Mouse (Mus musculus): Measurements from ENCODE around the gene Gng7. TPM values are rescaled to one million over a fixed set of nuclear protein-coding genes. Genes with fewer than 3 reads are reported as not detected.

The Gng7 gene
- polyA plus RNA-seq, 1 experiment from 2014 or later = 4.7 TPM

DNA sequence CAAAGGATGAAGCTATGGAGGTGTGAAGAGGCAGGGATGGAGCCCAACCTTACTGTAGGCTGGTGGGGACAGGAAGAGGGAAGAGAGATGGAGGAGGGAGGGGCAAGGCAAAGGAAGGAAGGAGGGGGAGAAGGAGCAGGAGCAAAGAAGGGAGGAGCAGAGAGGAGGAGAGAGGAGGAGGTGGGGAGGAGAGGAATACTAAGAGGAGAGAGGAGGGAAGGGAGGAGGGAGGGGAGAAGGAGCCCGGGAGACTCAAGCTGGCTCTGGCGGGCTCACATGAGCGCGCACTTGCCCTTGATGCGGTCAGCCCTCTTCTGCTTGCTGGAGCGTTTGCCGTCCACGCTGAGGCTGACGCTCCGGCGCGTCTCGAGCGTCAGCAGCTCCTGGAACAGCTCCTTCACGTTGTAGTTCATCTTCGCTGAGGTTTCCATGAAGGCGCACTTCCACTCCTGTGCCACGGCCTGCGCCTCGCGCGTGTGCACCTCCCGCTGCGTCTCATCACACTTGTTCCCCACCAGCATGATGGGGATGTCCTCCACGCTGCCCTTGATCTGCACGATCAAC lies 6.9 kb upstream of the Gng7 start:
- WGBS = 15% methylated on average over 23 of the region's 26 CpGs
- H3K27ac ChIP-seq (ENCODE audit: low read depth) = no peak overlapping the region
- H3K4me3 ChIP-seq (ENCODE audit: low read depth, low read length) = peak overlapping the region; percentile 6; the same call in 1 of the 2 replicates
- DNase-seq (ENCODE audit: low spot score) = no peak
- no peak overlapping the region for H3K9ac ChIP-seq (ENCODE audit: low read length)
- 0 out of 2 replicates have a peak, but pooled peaks cover 2% of the 10 kb centered on the region for H3K4me1 ChIP-seq (replicated peaks; ENCODE audit: control insufficient read depth, insufficient read depth, low read length)
- H3K9me3 ChIP-seq (ENCODE audit: control insufficient read depth, low read length) = no peaks in the 10 kb centered on the region
- H3K36me3 ChIP-seq (ENCODE audit: control insufficient read depth, insufficient read depth, low read length) = no peaks in the 10 kb centered on the region
- peaks cover 47% of the 10 kb centered on the region for H3K27me3 ChIP-seq (replicated peaks; ENCODE audit: control insufficient read depth, insufficient read depth, low read length)
- no peak for ATAC-seq (replicated peaks; ENCODE audit: low FRiP score, low TSS enrichment, low read depth)
- no peak overlapping the region for H3K4me2 ChIP-seq (ENCODE audit: low read length)

DNA sequence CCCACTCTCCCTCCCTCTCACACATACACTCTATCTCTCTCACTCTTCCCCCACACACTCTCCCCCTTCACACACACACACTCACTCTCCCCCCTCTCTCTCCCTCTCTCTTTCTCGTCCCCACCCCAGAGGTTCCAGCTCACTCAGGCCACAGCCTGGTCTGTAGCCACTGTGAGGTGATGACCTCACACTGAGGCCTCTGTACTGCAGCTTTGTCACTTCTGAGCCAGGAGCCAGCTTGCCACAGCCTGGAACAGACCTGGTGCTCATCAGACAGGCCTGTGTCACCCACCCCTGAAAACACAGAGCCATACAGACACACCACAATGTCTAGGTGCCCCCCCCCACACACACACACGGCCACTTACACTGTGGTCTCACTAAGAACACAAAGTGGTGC lies 5.5 kb upstream of the Gng7 start:
- H3K27me3 ChIP-seq (replicated peaks; ENCODE audit: control insufficient read depth, insufficient read depth, low read length) = peaks cover 33% of the 10 kb centered on the region
- no peak overlapping the region for H3K27ac ChIP-seq (ENCODE audit: low read depth)
- WGBS = 53% methylated on average over 2 of the region's 2 CpGs
- no peak for ATAC-seq (replicated peaks; ENCODE audit: low FRiP score, low TSS enrichment, low read depth)
- H3K4me3 ChIP-seq (ENCODE audit: low read depth, low read length) = no peak overlapping the region
- H3K9ac ChIP-seq (ENCODE audit: low read length) = no peak overlapping the region
- no peak overlapping the region for H3K4me2 ChIP-seq (ENCODE audit: low read length)
- no peaks in the 10 kb centered on the region for H3K9me3 ChIP-seq (ENCODE audit: control insufficient read depth, low read length)
- H3K4me1 ChIP-seq (replicated peaks; ENCODE audit: control insufficient read depth, insufficient read depth, low read length) = 0 out of 2 replicates have a peak, but pooled peaks cover 4% of the 10 kb centered on the region
- no peak for DNase-seq (ENCODE audit: low spot score)
- H3K36me3 ChIP-seq (ENCODE audit: control insufficient read depth, insufficient read depth, low read length) = no peaks in the 10 kb centered on the region

DNA sequence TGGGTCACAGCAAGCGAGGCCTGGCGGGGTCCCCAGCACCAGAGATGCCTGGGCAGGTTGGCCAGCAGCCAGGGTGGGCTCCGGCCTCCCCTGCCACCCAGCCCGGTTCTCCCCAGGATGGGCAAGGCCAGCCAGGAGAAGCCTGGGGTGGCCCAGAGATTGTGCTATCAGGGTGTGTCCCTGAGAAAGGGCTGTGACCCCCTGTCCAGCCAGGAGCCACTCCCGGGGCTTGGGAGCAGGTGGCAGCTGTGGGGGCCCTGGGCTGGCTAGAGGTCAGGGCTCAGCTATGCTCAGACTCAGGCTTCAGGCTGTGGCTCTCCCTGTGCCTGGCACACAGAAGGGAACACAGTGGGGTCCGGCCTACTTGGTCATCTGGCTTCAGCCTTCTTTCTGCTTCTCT lies 4.9 kb upstream of the Gng7 start:
- ATAC-seq (replicated peaks; ENCODE audit: low FRiP score, low TSS enrichment, low read depth) (no peak), DNase-seq (ENCODE audit: low spot score) (no peak)
- no peak overlapping the region for H3K4me3 ChIP-seq (ENCODE audit: low read depth, low read length)

DNA sequence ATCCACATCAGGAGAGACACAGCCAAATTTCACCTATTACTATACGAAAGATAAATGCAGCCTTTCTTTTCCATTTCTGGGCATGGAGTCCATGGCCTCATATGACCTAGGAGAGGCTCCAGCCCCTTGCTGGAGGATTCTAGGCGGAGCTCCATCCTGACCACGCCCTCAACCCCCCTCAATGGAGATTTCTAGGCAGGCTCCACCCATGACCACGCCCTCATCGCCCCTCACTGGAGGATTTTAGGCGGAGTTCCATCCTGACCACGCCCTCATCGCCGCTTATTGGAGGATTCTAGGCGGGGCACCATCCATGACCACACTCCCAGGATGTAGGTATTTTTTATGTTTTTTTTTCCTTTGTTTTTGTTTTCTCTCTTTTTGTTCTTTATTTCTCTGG lies 3.6 kb upstream of the Gng7 start:
- Histone ChIP-seq H3K27ac (ENCODE audit: low read depth) (no peak overlapping the region), H3K4me3 (ENCODE audit: low read depth, low read length) (no peak overlapping the region), H3K9ac (ENCODE audit: low read length) (no peak overlapping the region), H3K4me2 (ENCODE audit: low read length) (no peak overlapping the region), H3K27me3 (replicated peaks; ENCODE audit: control insufficient read depth, insufficient read depth, low read length) (peaks cover 15% of the 10 kb centered on the region), H3K4me1 (replicated peaks; ENCODE audit: control insufficient read depth, insufficient read depth, low read length) (peaks cover 8% of the 10 kb centered on the region; the same call in 1 of the 2 replicates), H3K36me3 (ENCODE audit: control insufficient read depth, insufficient read depth, low read length) (no peaks in the 10 kb centered on the region), H3K9me3 (ENCODE audit: control insufficient read depth, low read length) (no peaks in the 10 kb centered on the region)
- no peak for DNase-seq (ENCODE audit: low spot score)
- WGBS = 34% methylated on average over 10 of the region's 10 CpGs
- no peak for ATAC-seq (replicated peaks; ENCODE audit: low FRiP score, low TSS enrichment, low read depth)

More for the DNA sequence above, 4.9 kb upstream of the Gng7 start:
- no peaks in the 10 kb centered on the region for H3K36me3 ChIP-seq (ENCODE audit: control insufficient read depth, insufficient read depth, low read length)
- H3K27me3 ChIP-seq (replicated peaks; ENCODE audit: control insufficient read depth, insufficient read depth, low read length) = peaks cover 28% of the 10 kb centered on the region
- H3K4me2 ChIP-seq (ENCODE audit: low read length) = no peak overlapping the region
- H3K9ac ChIP-seq (ENCODE audit: low read length) = no peak overlapping the region
- 0 out of 2 replicates have a peak, but pooled peaks cover 3% of the 10 kb centered on the region for H3K4me1 ChIP-seq (replicated peaks; ENCODE audit: control insufficient read depth, insufficient read depth, low read length)
- H3K27ac ChIP-seq (ENCODE audit: low read depth) = no peak overlapping the region
- WGBS = 68% methylated on average over 6 of the region's 6 CpGs
- H3K9me3 ChIP-seq (ENCODE audit: control insufficient read depth, low read length) = no peaks in the 10 kb centered on the region

DNA sequence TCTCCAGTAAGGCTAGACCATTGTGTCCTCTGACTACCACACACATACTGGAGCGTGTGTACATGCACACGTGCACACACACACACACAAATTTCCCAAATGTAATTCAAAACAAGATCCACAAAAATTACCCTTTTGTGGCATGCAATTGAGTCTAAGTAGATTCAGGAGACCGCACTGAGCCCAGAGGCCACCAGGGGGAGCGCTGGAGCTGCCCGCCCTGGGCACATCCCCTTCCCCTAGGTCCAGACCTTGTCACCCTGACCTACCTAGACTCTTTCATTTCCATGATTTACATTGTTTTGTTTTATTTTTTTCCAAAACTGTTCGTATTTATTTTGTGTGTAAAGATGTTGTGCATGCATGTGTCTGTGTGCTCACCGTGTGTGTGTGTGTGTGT lies 1.9 kb upstream of the Gng7 start:
- ATAC-seq (replicated peaks; ENCODE audit: low FRiP score, low TSS enrichment, low read depth) (no peak), DNase-seq (ENCODE audit: low spot score) (peak; percentile 77)
- peaks cover 4% of the 10 kb centered on the region; the same call in 1 of the 2 replicates for H3K27me3 ChIP-seq (replicated peaks; ENCODE audit: control insufficient read depth, insufficient read depth, low read length)
- no peak overlapping the region for H3K4me2 ChIP-seq (ENCODE audit: low read length)
- 6% methylated on average over 7 of the region's 7 CpGs for WGBS
- H3K4me1 ChIP-seq (replicated peaks; ENCODE audit: control insufficient read depth, insufficient read depth, low read length) = peaks cover 8% of the 10 kb centered on the region; the same call in 1 of the 2 replicates
- no peak overlapping the region for H3K27ac ChIP-seq (ENCODE audit: low read depth)
- no peak overlapping the region for H3K4me3 ChIP-seq (ENCODE audit: low read depth, low read length)
- H3K36me3 ChIP-seq (ENCODE audit: control insufficient read depth, insufficient read depth, low read length) = no peaks in the 10 kb centered on the region
- no peaks in the 10 kb centered on the region for H3K9me3 ChIP-seq (ENCODE audit: control insufficient read depth, low read length)
- no peak overlapping the region for H3K9ac ChIP-seq (ENCODE audit: low read length)

DNA sequence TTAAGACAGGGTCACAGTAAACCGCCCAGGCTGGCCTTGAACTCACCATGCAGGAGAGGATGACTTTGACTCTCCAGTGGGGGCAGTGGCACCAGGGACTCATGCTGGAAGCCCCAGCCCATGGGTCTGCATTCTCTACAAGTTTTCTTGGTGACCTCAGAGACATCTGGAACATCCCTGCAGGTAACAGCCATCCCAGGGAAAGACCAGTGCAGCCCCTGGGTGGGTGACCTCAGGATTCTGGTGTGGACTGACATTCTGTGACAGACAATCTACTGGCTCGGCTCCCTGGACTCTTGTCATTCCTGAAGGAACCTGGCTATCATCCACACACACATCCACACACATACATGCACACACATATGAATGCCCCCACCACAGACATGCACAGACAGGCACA lies 921 bp upstream of the Gng7 start:
- Histone ChIP-seq H3K4me3 (ENCODE audit: low read depth, low read length) (no peak overlapping the region), H3K27ac (ENCODE audit: low read depth) (no peak overlapping the region), H3K4me2 (ENCODE audit: low read length) (no peak overlapping the region), H3K9me3 (ENCODE audit: control insufficient read depth, low read length) (no peaks in the 10 kb centered on the region), H3K36me3 (ENCODE audit: control insufficient read depth, insufficient read depth, low read length) (no peaks in the 10 kb centered on the region), H3K9ac (ENCODE audit: low read length) (no peak overlapping the region), H3K4me1 (replicated peaks; ENCODE audit: control insufficient read depth, insufficient read depth, low read length) (peaks cover 8% of the 10 kb centered on the region; the same call in 1 of the 2 replicates), H3K27me3 (replicated peaks; ENCODE audit: control insufficient read depth, insufficient read depth, low read length) (no peaks in the 10 kb centered on the region)
- DNase-seq (ENCODE audit: low spot score) (no peak), ATAC-seq (replicated peaks; ENCODE audit: low FRiP score, low TSS enrichment, low read depth) (no peak)
- 86% methylated on average over 2 of the region's 2 CpGs for WGBS

DNA sequence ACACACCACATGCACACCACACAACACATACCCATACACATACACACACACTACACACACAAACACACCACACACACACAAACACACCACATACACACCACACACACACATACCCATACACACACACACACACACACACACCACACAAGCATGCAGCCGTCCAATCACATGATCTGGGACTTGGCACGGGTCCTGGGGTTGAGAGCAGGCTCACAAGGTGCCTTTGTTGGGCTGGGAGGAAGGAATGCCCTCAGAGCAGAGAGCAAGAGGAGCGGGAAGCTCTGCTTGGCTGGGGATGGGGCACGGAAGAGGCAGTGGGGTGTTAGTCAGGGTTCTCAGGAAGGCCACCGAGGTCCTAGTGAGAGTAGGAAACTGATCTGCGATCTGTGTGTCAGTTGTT lies 3.9 kb downstream of the Gng7 start:
- H3K27ac ChIP-seq (ENCODE audit: low read depth) = no peak overlapping the region
- 69% methylated on average over 6 of the region's 6 CpGs for WGBS

DNA sequence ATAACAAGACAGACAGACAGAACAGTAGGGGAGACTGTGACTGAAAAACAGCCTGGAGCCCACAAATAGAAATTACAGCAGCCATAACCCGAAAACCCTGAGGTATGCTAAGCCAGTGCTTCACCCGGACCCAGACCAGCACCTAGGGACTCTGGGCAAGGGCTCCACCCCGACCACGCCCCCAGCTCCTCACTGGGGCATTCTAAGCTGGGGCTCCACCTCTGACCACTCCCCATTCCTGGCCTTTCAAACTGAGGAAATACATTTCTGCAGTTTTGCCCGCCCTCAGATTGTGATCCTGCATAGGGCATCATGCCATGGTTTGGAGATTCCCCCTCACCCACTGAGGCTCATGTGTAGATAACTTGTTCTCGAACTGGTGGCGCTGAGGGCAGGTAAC lies 7.5 kb downstream of the Gng7 start:
- Histone ChIP-seq H3K9me3 (ENCODE audit: control insufficient read depth, low read length) (no peaks in the 10 kb centered on the region), H3K4me3 (ENCODE audit: low read depth, low read length) (no peak overlapping the region), H3K27me3 (replicated peaks; ENCODE audit: control insufficient read depth, insufficient read depth, low read length) (no peaks in the 10 kb centered on the region), H3K36me3 (ENCODE audit: control insufficient read depth, insufficient read depth, low read length) (no peaks in the 10 kb centered on the region), H3K9ac (ENCODE audit: low read length) (no peak overlapping the region), H3K4me2 (ENCODE audit: low read length) (no peak overlapping the region), H3K4me1 (replicated peaks; ENCODE audit: control insufficient read depth, insufficient read depth, low read length) (no peaks in the 10 kb centered on the region), H3K27ac (ENCODE audit: low read depth) (no peak overlapping the region)
- DNase-seq (ENCODE audit: low spot score) (no peak), ATAC-seq (replicated peaks; ENCODE audit: low FRiP score, low TSS enrichment, low read depth) (no peak)
- 30% methylated on average over 7 of the region's 7 CpGs for WGBS

More for the DNA sequence above, 3.9 kb downstream of the Gng7 start:
- H3K4me1 ChIP-seq (replicated peaks; ENCODE audit: control insufficient read depth, insufficient read depth, low read length) = peaks cover 8% of the 10 kb centered on the region; the same call in 1 of the 2 replicates
- DNase-seq (ENCODE audit: low spot score) (no peak), ATAC-seq (replicated peaks; ENCODE audit: low FRiP score, low TSS enrichment, low read depth) (no peak)
- no peak overlapping the region for H3K4me2 ChIP-seq (ENCODE audit: low read length)
- no peaks in the 10 kb centered on the region for H3K27me3 ChIP-seq (replicated peaks; ENCODE audit: control insufficient read depth, insufficient read depth, low read length)
- H3K4me3 ChIP-seq (ENCODE audit: low read depth, low read length) = no peak overlapping the region
- no peaks in the 10 kb centered on the region for H3K9me3 ChIP-seq (ENCODE audit: control insufficient read depth, low read length)
- no peak overlapping the region for H3K9ac ChIP-seq (ENCODE audit: low read length)
- no peaks in the 10 kb centered on the region for H3K36me3 ChIP-seq (ENCODE audit: control insufficient read depth, insufficient read depth, low read length)

DNA sequence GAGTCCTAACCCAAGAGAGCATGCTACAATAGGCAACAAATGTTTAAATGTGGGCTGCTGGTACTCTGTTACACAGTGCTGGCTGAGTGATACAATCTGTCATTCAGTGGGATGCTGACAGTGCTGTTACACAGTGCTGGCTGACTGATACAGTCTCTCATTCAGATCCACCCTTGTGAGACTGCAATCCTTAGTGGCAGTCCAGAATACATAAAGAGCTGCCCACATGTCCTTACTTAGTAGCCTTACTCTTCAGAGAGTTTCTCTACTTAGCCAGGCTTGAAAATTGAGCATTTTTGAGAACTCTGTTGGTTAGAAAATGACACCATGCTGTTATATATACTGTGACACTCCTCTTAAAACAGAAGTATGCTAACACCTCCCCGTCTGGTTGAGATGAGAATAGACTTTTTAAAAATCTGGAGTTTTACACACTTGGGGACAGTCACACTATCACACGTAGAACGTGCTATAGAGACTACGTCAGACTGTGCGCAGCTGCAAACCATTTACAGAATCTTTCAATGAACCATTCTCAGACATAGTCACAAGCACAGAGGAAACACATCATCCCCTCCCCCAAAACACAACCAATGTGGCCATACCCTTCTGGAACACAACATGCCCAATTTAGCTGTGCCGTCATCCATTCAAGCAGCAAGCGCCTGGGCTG lies 8.6 kb downstream of the Gng7 start:
- no peak overlapping the region for H3K4me3 ChIP-seq (ENCODE audit: low read depth, low read length)
- ATAC-seq (replicated peaks; ENCODE audit: low FRiP score, low TSS enrichment, low read depth) (no peak), DNase-seq (ENCODE audit: low spot score) (no peak)
- H3K9ac ChIP-seq (ENCODE audit: low read length) = no peak overlapping the region
- H3K27me3 ChIP-seq (replicated peaks; ENCODE audit: control insufficient read depth, insufficient read depth, low read length) = no peaks in the 10 kb centered on the region
- no peaks in the 10 kb centered on the region for H3K9me3 ChIP-seq (ENCODE audit: control insufficient read depth, low read length)
- WGBS = 91% methylated on average over 7 of the region's 7 CpGs
- no peaks in the 10 kb centered on the region for H3K36me3 ChIP-seq (ENCODE audit: control insufficient read depth, insufficient read depth, low read length)
- no peak overlapping the region for H3K4me2 ChIP-seq (ENCODE audit: low read length)
- H3K27ac ChIP-seq (ENCODE audit: low read depth) = no peak overlapping the region
- H3K4me1 ChIP-seq (replicated peaks; ENCODE audit: control insufficient read depth, insufficient read depth, low read length) = no peaks in the 10 kb centered on the region

Data from intestine, embryonic 14.5 days (tissue).